Mouse (Mus musculus) left cerebral cortex, adult 11 months (tissue): ENCODE measurements around the gene Hoxa7.

ENCODE experiments used
- DNase-seq: peaks from one replicate; pipeline ENCODE4 v3.0.0; 2022; ENCODE audit warnings: low spot score

Hoxa7 gene

GRCm38 (mm10) chr6:52177061-52177735 lies 44.5 kb downstream of the Hoxa7 start, which contains the start of gene 5730596B20Rik:
TSS of gene 5730596B20Rik (plus strand) at chr6:52177498.
- no peak for DNase-seq

- DNase-seq, result no peak
Measured at GRCm38 (mm10) chr6:52176391-52176790, 45.3 kb downstream of the Hoxa7 start.

GRCm38 (mm10) chr6:52175864-52176263 lies 45.8 kb downstream of the Hoxa7 start:
- DNase-seq, result no peak

GRCm38 (mm10) chr6:52174968-52175751 lies 46.5 kb downstream of the Hoxa7 start:
- DNase-seq, result no peak

GRCm38 (mm10) chr6:52173648-52174047 lies 48.0 kb downstream of the Hoxa7 start:
- no peak for DNase-seq

- DNase-seq, result no peak
Measured at GRCm38 (mm10) chr6:52172501-52172900, 49.2 kb downstream of the Hoxa7 start.

- DNase-seq, result no peak
Measured at GRCm38 (mm10) chr6:52171938-52172337, 49.7 kb downstream of the Hoxa7 start.

- DNase-seq, result no peak
Measured at GRCm38 (mm10) chr6:52171331-52171730, 50.3 kb downstream of the Hoxa7 start.

GRCm38 (mm10) chr6:52170898-52171223 lies 50.8 kb downstream of the Hoxa7 start:
- DNase-seq, result no peak

- no peak for DNase-seq
Measured at GRCm38 (mm10) chr6:52170166-52170897, 51.3 kb downstream of the Hoxa7 start.

- DNase-seq, result no peak
Measured at GRCm38 (mm10) chr6:52169499-52170165, 52.0 kb downstream of the Hoxa7 start.

GRCm38 (mm10) chr6:52168191-52169055 lies 53.2 kb downstream of the Hoxa7 start:
- no peak for DNase-seq

- no peak for DNase-seq
Measured at GRCm38 (mm10) chr6:52167736-52168161, 53.9 kb downstream of the Hoxa7 start.

GRCm38 (mm10) chr6:52167176-52167575 lies 54.5 kb downstream of the Hoxa7 start:
- no peak for DNase-seq

GRCm38 (mm10) chr6:52166431-52167077 lies 55.1 kb downstream of the Hoxa7 start:
- no peak for DNase-seq

- no peak for DNase-seq
Measured at GRCm38 (mm10) chr6:52165441-52166370, 55.9 kb downstream of the Hoxa7 start.

- DNase-seq, result no peak
Measured at GRCm38 (mm10) chr6:52164626-52165440, 56.8 kb downstream of the Hoxa7 start, which contains the start of gene Hoxa2. TSS of gene Hoxa2 (minus strand) at chr6:52164831.
